ENCODE assay signal across 12 mouse cellular contexts in the genomic region with DNA sequence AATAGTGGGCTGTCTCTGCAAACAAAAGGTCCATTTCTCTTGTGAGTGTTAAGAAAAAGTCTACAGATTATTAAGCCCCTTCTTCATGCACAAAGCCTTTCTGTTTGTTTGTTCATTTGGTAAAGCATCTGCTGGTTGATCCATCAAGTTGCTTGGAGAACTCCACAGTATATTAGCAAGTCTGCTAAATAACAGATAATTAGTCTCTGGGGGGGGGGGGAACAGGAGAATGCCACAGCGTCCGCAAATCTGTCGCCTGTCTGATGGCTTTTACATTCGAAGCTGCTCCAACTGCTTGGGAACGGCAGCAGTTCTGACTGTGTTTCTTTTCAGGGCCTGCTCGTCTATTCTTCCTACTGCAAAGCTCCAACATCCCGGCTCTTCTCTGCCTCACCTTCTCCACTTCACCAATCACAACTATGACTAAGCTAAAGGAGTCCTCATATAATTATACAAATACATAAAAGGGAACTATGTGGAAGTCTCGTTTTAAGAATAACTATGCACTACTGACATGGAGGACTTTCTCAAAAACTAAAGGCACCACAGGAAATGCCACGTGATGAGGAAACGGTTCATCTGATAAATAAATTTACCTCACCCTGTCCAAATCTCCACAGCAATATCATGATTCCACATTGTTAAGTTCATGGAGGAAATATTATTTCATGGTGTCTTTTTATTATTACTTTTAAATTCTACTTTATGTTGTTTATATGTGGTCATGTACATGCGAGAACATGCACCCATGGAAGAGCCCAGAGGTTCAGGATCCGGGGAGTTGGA. TPM values are rescaled to one million over a fixed set of nuclear protein-coding genes. Genes with fewer than 3 reads are reported as not detected.
DNase-seq lines count a peak whose midpoint lies in the region; ATAC-seq and TF ChIP-seq lines count a peak whose summit lies in the region.
"Had no signal": no experiment of that assay in that cellular context is flagged by ENCODE, and none has a peak within 500 bp of the region (broad histone marks: within the 10 kb centered on the region; RNA-seq: fewer than 3 reads in every experiment).

No protein-coding gene starts in this region.

- TF ChIP-seq POLR2A in brain, embryonic 14.5 days (IDR thresholded peaks at IDR 0.05; ENCODE audit: borderline replicate concordance, extremely low read depth, insufficient read depth, insufficient read length, poor library complexity, severe bottlenecking) = no peak

- no peak for TF ChIP-seq EP300 in stomach, postnatal 0 days (optimal IDR thresholded peaks at IDR 0.05)

- H3K36me3 ChIP-seq in heart, embryonic 13.5 days = no peaks in the 10 kb centered on the region
- no peaks in the 10 kb centered on the region for H3K36me3 ChIP-seq in heart, embryonic 12.5 days
- no peaks in the 10 kb centered on the region for H3K36me3 ChIP-seq in stomach, embryonic 16.5 days (ENCODE audit: control insufficient read depth, insufficient read depth, low read length)
- no peaks in the 10 kb centered on the region for H3K36me3 ChIP-seq in stomach, postnatal 0 days (ENCODE audit: control insufficient read depth, insufficient read depth, low read length)
- H3K36me3 ChIP-seq in midbrain, postnatal 0 days (ENCODE audit: insufficient read depth, low read length) = no peaks in the 10 kb centered on the region
- H3K36me3 ChIP-seq: neural tube, embryonic 15.5 days had no signal

- ATAC-seq in heart, embryonic 13.5 days (ENCODE audit: extremely low read depth, insufficient number of reproducible peaks, low FRiP score, low TSS enrichment) = no peak
- ATAC-seq in heart, embryonic 12.5 days (ENCODE audit: insufficient number of reproducible peaks, low FRiP score) = no peak
- no peak for ATAC-seq in stomach, embryonic 16.5 days (ENCODE audit: insufficient read depth, low FRiP score)
- no peak for ATAC-seq in stomach, postnatal 0 days (ENCODE audit: low FRiP score, low TSS enrichment)
- 0 out of 2 replicates have a peak, but pooled peaks have one; percentile 3 for ATAC-seq in monocyte, adult 5-6 weeks (replicated peaks; ENCODE audit: insufficient number of reproducible peaks, low FRiP score, low TSS enrichment, poor library complexity, severe bottlenecking)
- no peak for ATAC-seq in midbrain, postnatal 0 days (ENCODE audit: low FRiP score)

- H3K4me1 ChIP-seq in heart, embryonic 13.5 days = peaks cover 15% of the 10 kb centered on the region
- H3K4me1 ChIP-seq in heart, embryonic 12.5 days (replicated peaks) = peaks cover 3% of the 10 kb centered on the region; the same call in 1 of the 2 replicates
- H3K4me1 ChIP-seq in stomach, embryonic 16.5 days (ENCODE audit: control insufficient read depth, insufficient read depth, low read length) = no peaks in the 10 kb centered on the region
- H3K4me1 ChIP-seq in stomach, postnatal 0 days (replicated peaks; ENCODE audit: control insufficient read depth, insufficient read depth) = no peaks in the 10 kb centered on the region
- no peaks in the 10 kb centered on the region for H3K4me1 ChIP-seq in midbrain, postnatal 0 days (ENCODE audit: insufficient read depth, low read length)
- H3K4me1 ChIP-seq: neural tube, embryonic 15.5 days had no signal

- no peak overlapping the region for H3K4me3 ChIP-seq in heart, embryonic 13.5 days
- H3K4me3 ChIP-seq in heart, embryonic 12.5 days = no peak overlapping the region
- H3K4me3 ChIP-seq in stomach, embryonic 16.5 days (replicated peaks; ENCODE audit: low read length) = no peak overlapping the region
- no peak overlapping the region for H3K4me3 ChIP-seq in stomach, postnatal 0 days (ENCODE audit: low read depth, low read length)
- H3K4me3 ChIP-seq in midbrain, postnatal 0 days (ENCODE audit: low read depth, low read length) = no peak overlapping the region
- H3K4me3 ChIP-seq: neural tube, embryonic 15.5 days had no signal

- DNase-seq in stomach, postnatal 0 days (ENCODE audit: low spot score) = no peak
- DNase-seq in brain, embryonic 14.5 days (ENCODE audit: low read depth) = peak; percentile 84
- DNase-seq in midbrain, postnatal 0 days (ENCODE audit: low spot score) = no peak
- DNase-seq: cerebellum, adult 2 months; kidney, adult 8-10 months; lung, postnatal 10 days; midbrain, embryonic 14.5 days had no signal

- H3K9me3 ChIP-seq in heart, embryonic 13.5 days = no peaks in the 10 kb centered on the region
- H3K9me3 ChIP-seq in heart, embryonic 12.5 days (replicated peaks) = no peaks in the 10 kb centered on the region
- H3K9me3 ChIP-seq in stomach, embryonic 16.5 days (replicated peaks; ENCODE audit: control insufficient read depth, low read length) = no peaks in the 10 kb centered on the region
- H3K9me3 ChIP-seq in stomach, postnatal 0 days (ENCODE audit: control insufficient read depth, low read length) = no peaks in the 10 kb centered on the region
- no peaks in the 10 kb centered on the region for H3K9me3 ChIP-seq in midbrain, postnatal 0 days (ENCODE audit: low read length)
- H3K9me3 ChIP-seq: neural tube, embryonic 15.5 days had no signal

- H3K9ac ChIP-seq in heart, embryonic 13.5 days = no peak overlapping the region
- H3K9ac ChIP-seq in heart, embryonic 12.5 days = no peak overlapping the region
- no peak overlapping the region for H3K9ac ChIP-seq in stomach, embryonic 16.5 days (ENCODE audit: low read length)
- no peak overlapping the region for H3K9ac ChIP-seq in stomach, postnatal 0 days (ENCODE audit: low read length)
- H3K9ac ChIP-seq in midbrain, postnatal 0 days (replicated peaks; ENCODE audit: low read length, poor library complexity, severe bottlenecking) = no peak overlapping the region
- H3K9ac ChIP-seq: neural tube, embryonic 15.5 days had no signal

- no peaks in the 10 kb centered on the region for H3K27me3 ChIP-seq in heart, embryonic 13.5 days (replicated peaks)
- H3K27me3 ChIP-seq in heart, embryonic 12.5 days (replicated peaks) = no peaks in the 10 kb centered on the region
- H3K27me3 ChIP-seq in stomach, embryonic 16.5 days (ENCODE audit: control insufficient read depth, insufficient read depth, low read length) = no peaks in the 10 kb centered on the region
- no peaks in the 10 kb centered on the region for H3K27me3 ChIP-seq in stomach, postnatal 0 days (ENCODE audit: control insufficient read depth, insufficient read depth, low read length)
- H3K27me3 ChIP-seq in midbrain, postnatal 0 days (ENCODE audit: insufficient read depth, low read length) = no peaks in the 10 kb centered on the region
- H3K27me3 ChIP-seq: neural tube, embryonic 15.5 days had no signal

- H3K4me2 ChIP-seq in heart, embryonic 13.5 days = no peak overlapping the region
- no peak overlapping the region for H3K4me2 ChIP-seq in heart, embryonic 12.5 days
- H3K4me2 ChIP-seq in stomach, embryonic 16.5 days (ENCODE audit: low read depth, low read length) = no peak overlapping the region
- H3K4me2 ChIP-seq in stomach, postnatal 0 days (replicated peaks; ENCODE audit: low read depth) = no peak overlapping the region
- no peak overlapping the region for H3K4me2 ChIP-seq in midbrain, postnatal 0 days (ENCODE audit: low read depth, low read length, poor library complexity, severe bottlenecking)
- H3K4me2 ChIP-seq: neural tube, embryonic 15.5 days had no signal

- TF ChIP-seq CTCF in stomach, postnatal 0 days (IDR thresholded peaks at IDR 0.05; ENCODE audit: low read depth) = no peak
- no peak for TF ChIP-seq CTCF in brain, embryonic 14.5 days (IDR thresholded peaks at IDR 0.05; ENCODE audit: borderline replicate concordance, extremely low read depth, insufficient read depth, insufficient read length)
- no peak for TF ChIP-seq CTCF in midbrain, postnatal 0 days (IDR thresholded peaks at IDR 0.05)

- 65% methylated on average over 12 of the region's 12 CpGs for WGBS in heart, embryonic 13.5 days
- WGBS in heart, embryonic 12.5 days = 62% methylated on average over 12 of the region's 12 CpGs
- WGBS in stomach, embryonic 16.5 days = 71% methylated on average over 12 of the region's 12 CpGs
- WGBS in stomach, postnatal 0 days = 73% methylated on average over 12 of the region's 12 CpGs
- 64% methylated on average over 12 of the region's 12 CpGs for WGBS in midbrain, postnatal 0 days

- H3K27ac ChIP-seq in heart, embryonic 13.5 days (replicated peaks) = peak overlapping the region; percentile 81; the same call in 1 of the 2 replicates
- no peak overlapping the region for H3K27ac ChIP-seq in heart, embryonic 12.5 days (ENCODE audit: poor library complexity, severe bottlenecking)
- 0 out of 2 replicates have a peak overlapping the region, but pooled peaks have one; percentile 9 for H3K27ac ChIP-seq in stomach, embryonic 16.5 days (ENCODE audit: low read length)
- H3K27ac ChIP-seq in stomach, postnatal 0 days (replicated peaks) = no peak overlapping the region
- no peak overlapping the region for H3K27ac ChIP-seq in midbrain, postnatal 0 days (ENCODE audit: low read depth, low read length)
- H3K27ac ChIP-seq: neural tube, embryonic 15.5 days had no signal

RNA-seq across cellular contexts. Expression of a gene that starts 38.1 kb away (rescaled TPM):
- 15.0 and 15.5 TPM in 2 replicates for polyA plus RNA-seq in heart, embryonic 13.5 days (2015; fragmentation: Nextera tagmentation; extraction: Ambion mirVana)
- 25.2 and 27.1 TPM in 2 replicates for polyA plus RNA-seq in heart, embryonic 12.5 days (2016; fragmentation: Nextera tagmentation; extraction: Ambion mirVana)
- polyA plus RNA-seq in stomach, embryonic 16.5 days (2015; fragmentation: Nextera tagmentation; extraction: Ambion mirVana) = 13.0 and 14.2 TPM in 2 replicates
- 8.2 and 8.6 TPM in 2 replicates for polyA plus RNA-seq in stomach, postnatal 0 days (2015; fragmentation: Nextera tagmentation; extraction: Ambion mirVana)
- polyA plus RNA-seq in brain, embryonic 14.5 days (2012; rRNA removed) = 64.3 and 70.5 TPM in 2 replicates
- total RNA-seq in monocyte, adult 5-6 weeks (2017) = 89.7 to 130 TPM (median 103 TPM) in 3 replicates
- total RNA-seq in midbrain, postnatal 0 days (2014; rRNA removed) = 91.1 and 105 TPM in 2 replicates
- 33.4 and 34.3 TPM in 2 replicates for polyA plus RNA-seq in midbrain, postnatal 0 days (2015; fragmentation: Nextera tagmentation; extraction: Ambion mirVana)

RNA-seq across cellular contexts. Expression of a gene that starts 41.2 kb away (rescaled TPM):
- 0.14 and 0.23 TPM in 2 replicates for polyA plus RNA-seq in heart, embryonic 13.5 days (2015; fragmentation: Nextera tagmentation; extraction: Ambion mirVana)
- polyA plus RNA-seq in heart, embryonic 12.5 days (2016; fragmentation: Nextera tagmentation; extraction: Ambion mirVana) = 0.55 TPM in 1 of 2 replicates, not detected in the other
- polyA plus RNA-seq in stomach, embryonic 16.5 days (2015; fragmentation: Nextera tagmentation; extraction: Ambion mirVana) = 0.15 and 0.27 TPM in 2 replicates
- 0.12 TPM in 1 of 2 replicates, not detected in the other for polyA plus RNA-seq in stomach, postnatal 0 days (2015; fragmentation: Nextera tagmentation; extraction: Ambion mirVana)
- 1.9 and 2.8 TPM in 2 replicates for polyA plus RNA-seq in brain, embryonic 14.5 days (2012; rRNA removed)
- total RNA-seq in monocyte, adult 5-6 weeks (2017) = 0.32 to 1.0 TPM (median 0.58 TPM) in 3 replicates
- total RNA-seq in midbrain, postnatal 0 days (2014; rRNA removed) = 4.7 and 4.9 TPM in 2 replicates
- 3.2 and 4.2 TPM in 2 replicates for polyA plus RNA-seq in midbrain, postnatal 0 days (2015; fragmentation: Nextera tagmentation; extraction: Ambion mirVana)

Comparison
In these comparisons a context has a peak if more than half of its experiments do, and no peak if none do; other contexts are left out.
1. H3K27ac ChIP-seq: peak in heart, embryonic 13.5 days (single experiment) and stomach, embryonic 16.5 days (single experiment); none in heart, embryonic 12.5 days (single experiment), stomach, postnatal 0 days (single experiment) and midbrain, postnatal 0 days (single experiment).